18 mouse cellular contexts compared by ENCODE assay signal in the genomic region with DNA sequence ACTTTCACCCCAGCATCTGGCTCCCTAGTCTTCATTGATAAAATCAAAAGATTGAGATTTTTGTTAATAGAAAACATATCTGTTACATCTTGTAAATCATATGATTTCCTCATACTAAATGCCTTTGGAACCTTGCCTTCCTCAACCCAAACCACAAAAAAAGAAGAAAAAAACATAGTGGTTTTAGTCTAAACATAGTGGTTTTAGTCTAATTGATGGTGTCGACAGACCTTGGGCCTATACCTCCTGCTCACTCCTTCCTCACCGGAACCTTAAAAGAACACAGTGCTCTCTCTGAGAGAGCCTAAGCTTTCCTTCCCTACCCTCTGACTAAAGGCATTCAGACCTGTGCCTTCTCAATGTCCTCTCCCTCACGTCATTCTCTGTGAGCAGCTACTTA.
"Had no signal": no experiment of that assay in that cellular context is flagged by ENCODE, and none has a peak within 500 bp of the region (broad histone marks: within the 10 kb centered on the region; RNA-seq: fewer than 3 reads in every experiment).

No protein-coding gene starts in this region.

- H3K27me3 ChIP-seq: limb, embryonic 12.5 days; liver, embryonic 13.5 days; lung, embryonic 15.5 days; midbrain, embryonic 13.5 days; neural tube, embryonic 15.5 days; stomach, embryonic 15.5 days had no signal

- H3K4me3 ChIP-seq: limb, embryonic 12.5 days; liver, embryonic 13.5 days; lung, embryonic 15.5 days; midbrain, embryonic 13.5 days; neural tube, embryonic 15.5 days; stomach, embryonic 15.5 days had no signal

- H3K27ac ChIP-seq: kidney, postnatal 0 days; limb, embryonic 12.5 days; liver, embryonic 13.5 days; lung, embryonic 15.5 days; midbrain, embryonic 13.5 days; neural tube, embryonic 15.5 days; stomach, embryonic 15.5 days had no signal

- H3K4me2 ChIP-seq: limb, embryonic 12.5 days; lung, embryonic 15.5 days; midbrain, embryonic 13.5 days; neural tube, embryonic 15.5 days; stomach, embryonic 15.5 days had no signal

- H3K9ac ChIP-seq: limb, embryonic 12.5 days; liver, postnatal 0 days; lung, embryonic 15.5 days; midbrain, embryonic 13.5 days; neural tube, embryonic 15.5 days; stomach, embryonic 15.5 days had no signal

- DNase-seq: kidney, adult 9 months; kidney, postnatal 36 days; layer of hippocampus, adult 9-11 months; layer of hippocampus, postnatal 36 days; liver; liver, embryonic 13.5 days; liver, postnatal 0 days; lung, postnatal 14 days; right cerebral cortex, adult 18-20 months; thymus, adult 2 months; thymus, postnatal 25 days had no signal

- H3K9me3 ChIP-seq: limb, embryonic 12.5 days; liver, embryonic 13.5 days; lung, embryonic 15.5 days; midbrain, embryonic 13.5 days; neural tube, embryonic 15.5 days; stomach, embryonic 15.5 days had no signal

- ATAC-seq: intestine, postnatal 0 days; liver, postnatal 0 days; midbrain, embryonic 13.5 days had no signal
